Mouse (Mus musculus) C2C12 (cell line): Measurements from ENCODE around the gene Oma1.

ENCODE experiments used
- CEBPB ChIP-seq: IDR thresholded peaks from one replicate; pipeline ENCODE4 v1.6.1; 2011; ENCODE audit warnings: low read depth, mild to moderate bottlenecking, control low read depth, moderate library complexity
- CTCF ChIP-seq: IDR thresholded peaks from one replicate; pipeline ENCODE4 v1.5.1; 2011; ENCODE audit not compliant: control insufficient read depth, insufficient read depth, insufficient read length
- FOSL1 ChIP-seq: IDR thresholded peaks from one replicate; pipeline ENCODE4 v1.8.0; 2011; ENCODE audit warnings: mild to moderate bottlenecking, low read length; ENCODE audit not compliant: poor library complexity, insufficient read depth, severe bottlenecking
- MAX ChIP-seq: IDR thresholded peaks from one replicate; pipeline ENCODE4 v1.6.1; 2011; ENCODE audit warnings: mild to moderate bottlenecking, control low read depth
- MYOG ChIP-seq: IDR thresholded peaks from one replicate; pipeline ENCODE4 v1.6.1; 2011; ENCODE audit not compliant: control insufficient read depth, insufficient read length; ENCODE audit errors: extremely low read depth
- USF1 ChIP-seq: IDR thresholded peaks from one replicate; pipeline ENCODE4 v1.6.1; 2011; ENCODE audit warnings: low read depth, mild to moderate bottlenecking, control low read depth, moderate library complexity

DNA sequence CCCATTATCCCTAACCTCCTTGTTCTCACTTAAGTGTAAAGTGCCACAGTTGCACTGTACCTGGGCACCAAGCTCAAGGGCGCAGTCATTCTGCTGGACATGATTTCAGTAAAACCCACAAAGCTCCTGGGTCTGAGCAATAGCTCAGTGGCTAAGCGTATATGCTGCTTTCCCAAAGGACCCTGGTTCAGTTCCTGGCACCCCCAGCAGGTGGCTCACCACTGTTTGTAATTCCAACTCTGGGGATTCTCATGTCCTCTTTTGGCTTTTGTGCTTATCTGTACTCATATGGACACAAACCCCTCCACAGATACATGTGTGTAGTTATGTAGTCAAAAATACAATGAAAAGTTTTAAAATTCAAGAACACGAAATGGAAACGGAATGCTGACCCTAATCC, 44.3 kb upstream of the Oma1 start:
- no peak for TF ChIP-seq CTCF
- TF ChIP-seq USF1, result no peak
- no peak for TF ChIP-seq MAX
- no peak for TF ChIP-seq FOSL1
- no peak for TF ChIP-seq CEBPB
- TF ChIP-seq MYOG, result no peak
